Mouse (Mus musculus): Measurements from ENCODE around the gene Wdr31.

DNA sequence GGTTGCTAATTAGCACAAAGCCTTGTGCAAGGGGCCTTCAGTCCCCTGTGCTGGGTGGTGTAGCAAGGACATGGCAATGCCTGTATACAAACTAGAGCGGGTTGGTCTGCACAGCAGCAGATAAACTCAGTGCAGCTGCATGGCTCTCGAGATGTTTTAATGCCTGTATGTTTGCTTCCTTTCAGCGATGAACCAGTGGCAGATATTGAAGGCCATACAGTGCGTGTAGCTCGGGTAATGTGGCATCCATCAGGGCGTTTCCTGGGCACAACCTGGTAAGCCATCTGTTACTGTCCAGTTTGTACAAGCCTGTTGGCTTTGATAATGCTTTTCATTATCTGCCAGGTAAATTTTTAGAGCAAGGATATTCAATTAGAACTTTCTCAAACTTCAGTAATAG lies 51.6 kb downstream of the Wdr31 start:
- TF ChIP-seq CTCF (IDR thresholded peaks at IDR 0.05; ENCODE audit: low read depth, low read length), result no peak
- TF ChIP-seq POLR2A (IDR thresholded peaks at IDR 0.05; ENCODE audit: insufficient read depth, low read length), result no peak
- no peak for TF ChIP-seq EP300 (IDR thresholded peaks at IDR 0.05; ENCODE audit: insufficient read depth, low read depth, low read length)

Data from ES-Bruce4 (cell line).